Mouse (Mus musculus): ENCODE results near the gene Gpr161.
A peak's percentile ranks its signal among the peaks of the same experiment; 100 is the strongest.

Gene Gpr161

GRCm38 (mm10) chr1:165295489-165295888 is at the start of gene Gpr161:
Gpr161 (plus strand) TSS chr1:165295789.
- DNase-seq (ENCODE audit: low spot score), result no peak

GRCm38 (mm10) chr1:165246587-165246986 is 49.0 kb upstream of the Gpr161 start:
- no peak for DNase-seq (ENCODE audit: low spot score)

GRCm38 (mm10) chr1:165247085-165247484 is 48.5 kb upstream of the Gpr161 start:
- peak; percentile 29 for DNase-seq (ENCODE audit: low spot score)

- DNase-seq (ENCODE audit: low spot score), result no peak
These were observed 47.8 kb upstream of the Gpr161 start for GRCm38 (mm10) chr1:165247788-165248187.

- no peak for DNase-seq (ENCODE audit: low spot score)
These were observed 46.7 kb upstream of the Gpr161 start for GRCm38 (mm10) chr1:165248842-165249241.

- no peak for DNase-seq (ENCODE audit: low spot score)
These were observed 45.0 kb upstream of the Gpr161 start for GRCm38 (mm10) chr1:165250546-165250945.

GRCm38 (mm10) chr1:165252027-165252671 is 43.4 kb upstream of the Gpr161 start:
- peak; percentile 43 for DNase-seq (ENCODE audit: low spot score)

- no peak for DNase-seq (ENCODE audit: low spot score)
These were observed 20.6 kb upstream of the Gpr161 start for GRCm38 (mm10) chr1:165274946-165275345.

- no peak for DNase-seq (ENCODE audit: low spot score)
These were observed 14.8 kb upstream of the Gpr161 start for GRCm38 (mm10) chr1:165280741-165281140.

GRCm38 (mm10) chr1:165281351-165282221 is 14.0 kb upstream of the Gpr161 start:
- peak; percentile 43 for DNase-seq (ENCODE audit: low spot score)

- DNase-seq (ENCODE audit: low spot score), result no peak
These were observed 13.2 kb upstream of the Gpr161 start for GRCm38 (mm10) chr1:165282222-165282966.

- DNase-seq (ENCODE audit: low spot score), result no peak
These were observed 12.6 kb upstream of the Gpr161 start for GRCm38 (mm10) chr1:165282967-165283345.

GRCm38 (mm10) chr1:165284096-165284495 is 11.5 kb upstream of the Gpr161 start:
- no peak for DNase-seq (ENCODE audit: low spot score)

GRCm38 (mm10) chr1:165288165-165288564 is 7.4 kb upstream of the Gpr161 start:
- DNase-seq (ENCODE audit: low spot score), result no peak

- peak; percentile 23 for DNase-seq (ENCODE audit: low spot score)
These were observed 5.8 kb upstream of the Gpr161 start for GRCm38 (mm10) chr1:165289831-165290230.

- DNase-seq (ENCODE audit: low spot score), result no peak
These were observed 4.0 kb upstream of the Gpr161 start for GRCm38 (mm10) chr1:165291606-165292005.

- no peak for DNase-seq (ENCODE audit: low spot score)
These were observed 5.5 kb downstream of the Gpr161 start for GRCm38 (mm10) chr1:165301108-165301507.

- no peak for DNase-seq (ENCODE audit: low spot score)
These were observed 6.0 kb downstream of the Gpr161 start for GRCm38 (mm10) chr1:165301567-165301966.

- DNase-seq (ENCODE audit: low spot score), result peak; percentile 12
These were observed 7.0 kb downstream of the Gpr161 start for GRCm38 (mm10) chr1:165302455-165303208.

- no peak for DNase-seq (ENCODE audit: low spot score)
These were observed 7.6 kb downstream of the Gpr161 start for GRCm38 (mm10) chr1:165303209-165303608.

GRCm38 (mm10) chr1:165304341-165304740 is 8.8 kb downstream of the Gpr161 start:
- DNase-seq (ENCODE audit: low spot score), result no peak

GRCm38 (mm10) chr1:165308180-165308579 is 12.6 kb downstream of the Gpr161 start:
- no peak for DNase-seq (ENCODE audit: low spot score)

Data from lung, postnatal 25 days (tissue).